Mouse (Mus musculus) megakaryocyte, embryonic 14.5 days (primary cell): ENCODE measurements around the gene She.

Source experiments
- FLI1 ChIP-seq: IDR thresholded peaks from 2 replicates; pipeline ENCODE4 v1.6.1; 2012; ENCODE audit warnings: low read length, inconsistent platforms, mixed read lengths
- GATA1 ChIP-seq: IDR thresholded peaks from 3 replicates; pipeline ENCODE4 v1.6.1; 2012; ENCODE audit warnings: mixed read lengths, low read length, inconsistent platforms, borderline replicate concordance

DNA sequence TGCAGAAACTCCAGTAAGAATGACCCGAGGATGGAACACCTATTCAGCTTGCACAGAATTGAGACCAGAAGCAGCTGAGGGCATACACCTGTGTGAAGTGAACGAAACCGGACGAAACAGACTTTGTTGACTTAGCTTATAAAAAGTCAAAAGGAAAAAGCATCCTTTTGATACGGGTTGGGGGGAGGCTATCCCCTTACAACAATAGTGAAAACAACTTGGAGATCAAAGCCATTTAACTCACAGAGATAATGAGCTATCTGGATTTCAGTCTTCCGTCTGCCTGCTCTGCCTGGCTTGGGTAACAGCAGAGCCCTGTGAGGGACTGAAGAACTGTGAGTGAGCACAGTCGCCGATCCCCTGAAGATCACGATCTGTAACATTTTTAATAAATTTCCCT, 37.8 kb downstream of the She start:
- TF ChIP-seq GATA1 (no peak), FLI1 (no peak)
